Mouse (Mus musculus) cerebellum, adult 2 months (tissue): Measurements from ENCODE around the gene Castor1.

ENCODE experiments used
- CTCF ChIP-seq: fragments of 200-500 bp; IDR thresholded peaks from 2 replicates; pipeline ENCODE4 v1.5.1; 2011; ENCODE audit warnings: low read depth, mild to moderate bottlenecking, control low read depth, low read length, moderate library complexity, borderline replicate concordance; ENCODE audit not compliant: insufficient read depth
- POLR2A ChIP-seq: fragments of 200-500 bp; IDR thresholded peaks from 2 replicates; pipeline ENCODE4 v1.6.1; 2011; ENCODE audit warnings: low read length, control low read depth, borderline replicate concordance; ENCODE audit not compliant: insufficient read depth

GRCm38 (mm10) chr11:4238167-4238566, 20.1 kb downstream of the Castor1 start:
- no peak for TF ChIP-seq CTCF
- TF ChIP-seq POLR2A = no peak
